Mouse (Mus musculus) spleen, adult 2 months (tissue): ENCODE data around the gene Tmsb10.

ENCODE experiments used
- CTCF ChIP-seq: fragments of 200-500 bp; IDR thresholded peaks from 2 replicates; pipeline ENCODE4 v1.5.1; 2011; ENCODE audit warnings: mild to moderate bottlenecking, inconsistent platforms; ENCODE audit not compliant: insufficient read depth, insufficient read length, insufficient replicate concordance; ENCODE audit errors: extremely low read depth
- POLR2A ChIP-seq: fragments of 200-500 bp; IDR thresholded peaks from 2 replicates; pipeline ENCODE4 v1.6.1; 2011; ENCODE audit warnings: low read depth, low read length, inconsistent platforms

- TF ChIP-seq POLR2A (no peak), CTCF (no peak)
These were observed 12.5 kb upstream of the Tmsb10 start for GRCm38 (mm10) chr6:72971074-72971473.
